Mouse (Mus musculus) CH12.LX (cell line): ENCODE data around the gene Qprt. TPM values are rescaled to one million over a fixed set of nuclear protein-coding genes. Genes with fewer than 3 reads are reported as not detected.

Source experiments
- DNase-seq: peaks from one replicate; pipeline ENCODE4 v3.0.0-alpha.2; 2013; ENCODE audit errors: extremely low read depth
- H3K27ac ChIP-seq: 2 replicates; pipeline ENCODE4 v1.5.1; 2012; ENCODE audit warnings: low read depth, mild to moderate bottlenecking, control low read depth, moderate library complexity; ENCODE audit not compliant: insufficient read depth
- H3K27me3 ChIP-seq: replicated peaks from 2 replicates; pipeline ENCODE3; 2012; ENCODE audit warnings: inconsistent platforms
- H3K36me3 ChIP-seq, 2 experiments: replicated peaks in 1 of 2; 2 replicates each; pipeline versions ENCODE3 to v1.6.1; 2012; ENCODE audit warnings: inconsistent platforms in 1 of 2, low read length in 1 of 2, mild to moderate bottlenecking in 1 of 2, mixed read lengths in 1 of 2, moderate library complexity in 1 of 2; ENCODE audit not compliant: control insufficient read depth in 1 of 2, insufficient read depth in 1 of 2
- H3K4me1 ChIP-seq, 2 experiments: 2 replicates each; pipeline ENCODE4 v1.6.1; 2012; ENCODE audit warnings: inconsistent platforms in 1 of 2, moderate library complexity in 1 of 2; ENCODE audit not compliant: insufficient read depth in 2 of 2, control insufficient read depth in 1 of 2
- H3K4me2 ChIP-seq: 2 replicates; pipeline ENCODE4 v1.6.1; 2012; ENCODE audit warnings: low read depth, mild to moderate bottlenecking, control low read depth; ENCODE audit not compliant: poor library complexity, insufficient read depth, severe bottlenecking
- H3K4me3 ChIP-seq, 3 experiments: fragments of 150-350 bp in 1 of 3; sonication (generic) in 1 of 3; replicated peaks in 1 of 3; 2 replicates each; pipeline versions ENCODE3 to v1.5.1; 2011 to 2012; ENCODE audit warnings: low read depth in 2 of 3, low read length in 2 of 3, mild to moderate bottlenecking in 2 of 3, moderate library complexity in 2 of 3, control low read depth in 1 of 3, improper control_type of control experiment in 1 of 3, inconsistent platforms in 1 of 3, mixed read lengths in 1 of 3; ENCODE audit not compliant: poor library complexity in 1 of 3
- H3K79me2 ChIP-seq: replicated peaks from 2 replicates; pipeline ENCODE4 v1.6.1; 2012; ENCODE audit warnings: mild to moderate bottlenecking, moderate library complexity; ENCODE audit not compliant: control insufficient read depth, poor library complexity, insufficient read depth, severe bottlenecking; ENCODE audit errors: extremely low read depth
- H3K9ac ChIP-seq: 2 replicates; pipeline ENCODE4 v1.6.1; 2012; ENCODE audit warnings: low read depth, mild to moderate bottlenecking, control low read depth, moderate library complexity; ENCODE audit not compliant: insufficient read depth
- H3K9me3 ChIP-seq: replicated peaks from 2 replicates; pipeline ENCODE3; 2012; ENCODE audit warnings: low read length, inconsistent platforms, mixed read lengths
- BHLHE40 ChIP-seq: IDR thresholded peaks from 2 replicates; pipeline ENCODE4 v1.6.1; 2011; ENCODE audit warnings: mild to moderate bottlenecking, low read depth, low read length, improper control_type of control experiment
- CHD1 ChIP-seq: IDR thresholded peaks from 2 replicates; pipeline ENCODE4 v1.6.1; 2012; ENCODE audit warnings: low read depth, low read length, improper control_type of control experiment, inconsistent platforms
- CHD2 ChIP-seq: IDR thresholded peaks from 2 replicates; pipeline ENCODE4 v1.6.1; 2011; ENCODE audit warnings: low read length, improper control_type of control experiment
- CTCF ChIP-seq, 2 experiments: IDR thresholded peaks in 1 of 2; conservative IDR thresholded peaks in 1 of 2; 2 replicates each; pipeline ENCODE4 v1.5.1; 2011 to 2012; ENCODE audit warnings: low read depth in 2 of 2, low read length in 2 of 2, improper control_type of control experiment in 1 of 2, inconsistent platforms in 1 of 2, mild to moderate bottlenecking in 1 of 2, moderate library complexity in 1 of 2
- ETS1 ChIP-seq: conservative IDR thresholded peaks from 2 replicates; pipeline ENCODE4 v1.6.1; 2012; ENCODE audit warnings: low read depth, mild to moderate bottlenecking, inconsistent platforms, low read length, improper control_type of control experiment, moderate library complexity
- GABPA ChIP-seq: IDR thresholded peaks from 2 replicates; pipeline ENCODE4 v1.6.1; 2012; ENCODE audit warnings: low read depth, low read length, improper control_type of control experiment, inconsistent platforms; ENCODE audit not compliant: insufficient replicate concordance
- HCFC1 ChIP-seq: IDR thresholded peaks from 2 replicates; pipeline ENCODE4 v1.6.1; 2012; ENCODE audit warnings: low read depth, mild to moderate bottlenecking, inconsistent platforms, low read length, improper control_type of control experiment
- JUND ChIP-seq: conservative IDR thresholded peaks from 2 replicates; pipeline ENCODE4 v1.6.1; 2011; ENCODE audit warnings: low read depth, low read length, improper control_type of control experiment
- KAT2A ChIP-seq: IDR thresholded peaks from 2 replicates; pipeline ENCODE4 v1.6.1; 2012; ENCODE audit warnings: low read length, improper control_type of control experiment, inconsistent platforms; ENCODE audit not compliant: insufficient replicate concordance
- MAFK ChIP-seq: IDR thresholded peaks from 2 replicates; pipeline ENCODE4 v1.6.1; 2011; ENCODE audit warnings: low read length, improper control_type of control experiment; ENCODE audit not compliant: insufficient replicate concordance
- MEF2A ChIP-seq: IDR thresholded peaks from 2 replicates; pipeline ENCODE4 v1.6.1; 2014; ENCODE audit warnings: low read depth, mild to moderate bottlenecking, inconsistent platforms, low read length, improper control_type of control experiment, borderline replicate concordance
- MXI1 ChIP-seq: IDR thresholded peaks from 2 replicates; pipeline ENCODE4 v1.6.1; 2011; ENCODE audit warnings: mild to moderate bottlenecking, low read depth, low read length, improper control_type of control experiment
- MYC ChIP-seq: IDR thresholded peaks from 2 replicates; pipeline ENCODE4 v1.6.1; 2011; ENCODE audit warnings: low read depth, mild to moderate bottlenecking, improper control_type of control experiment, low read length
- NELFE ChIP-seq: IDR thresholded peaks from 2 replicates; pipeline ENCODE4 v1.6.1; 2011; ENCODE audit warnings: low read depth, low read length, improper control_type of control experiment
- NRF1 ChIP-seq: IDR thresholded peaks from 2 replicates; pipeline ENCODE4 v1.6.1; 2014; ENCODE audit warnings: low read depth, mild to moderate bottlenecking, inconsistent platforms, low read length, improper control_type of control experiment, moderate library complexity
- POLR2A ChIP-seq: IDR thresholded peaks from 2 replicates; pipeline ENCODE4 v1.6.1; 2011; ENCODE audit warnings: low read depth, mild to moderate bottlenecking, improper control_type of control experiment, low read length
- POLR2AphosphoS2 ChIP-seq: IDR thresholded peaks from 2 replicates; pipeline ENCODE4 v1.6.1; 2011; ENCODE audit warnings: low read depth, low read length, improper control_type of control experiment
- RCOR1 ChIP-seq: conservative IDR thresholded peaks from 2 replicates; pipeline ENCODE4 v1.6.1; 2012; ENCODE audit warnings: low read depth, mild to moderate bottlenecking, inconsistent platforms, low read length, improper control_type of control experiment
- SIN3A ChIP-seq: IDR thresholded peaks from 2 replicates; pipeline ENCODE4 v1.6.1; 2012; ENCODE audit warnings: low read length, improper control_type of control experiment, inconsistent platforms
- SMC3 ChIP-seq: IDR thresholded peaks from 2 replicates; pipeline ENCODE4 v1.6.1; 2011; ENCODE audit warnings: low read depth, low read length, improper control_type of control experiment
- TBP ChIP-seq: conservative IDR thresholded peaks from 2 replicates; pipeline ENCODE4 v1.6.1; 2011; ENCODE audit warnings: low read depth, low read length, improper control_type of control experiment
- TCF12 ChIP-seq: IDR thresholded peaks from 2 replicates; pipeline ENCODE4 v1.6.1; 2014; ENCODE audit warnings: low read depth, mild to moderate bottlenecking, inconsistent platforms, low read length, improper control_type of control experiment
- USF1 ChIP-seq: IDR thresholded peaks from 2 replicates; pipeline ENCODE4 v1.6.1; 2014; ENCODE audit warnings: low read depth, mild to moderate bottlenecking, inconsistent platforms, low read length, improper control_type of control experiment
- ZNF384 ChIP-seq: IDR thresholded peaks from 2 replicates; pipeline ENCODE4 v1.6.1; 2012; ENCODE audit warnings: low read depth, low read length, improper control_type of control experiment, inconsistent platforms
- dilution Hi-C: fragments of 300-500 bp; cut with MboI; formaldehyde crosslinking; loops from 2 replicates; pipeline ENCODE4 v1.14.3; 2020; ENCODE audit warnings: low sequenced_read_pairs; ENCODE audit not compliant: extremely low pct_unique_long_range_greater_than_20kb, extremely low pct_ligation_motif_present
- in situ Hi-C: fragments of 300-500 bp; cut with MboI; formaldehyde crosslinking; loops from 3 replicates; pipeline ENCODE4 v1.14.3; 2019; ENCODE audit warnings: low sequenced_read_pairs, low pct_ligation_motif_present, low pct_unique_long_range_greater_than_20kb, mixed read lengths
- polyA plus RNA-seq: library from polyadenylated mRNA; unstranded; fragments of >175 nt; gene quantifications from 2 replicates; pipeline ENCODE4 v1.2.1, GENCODE M21; 2012; ENCODE audit warnings: low read depth; ENCODE audit not compliant: insufficient read length
- total RNA-seq, 2 experiments: library from RNA; depleted of rRNA; stranded (reverse); fragments of 300-350 nt in 1 of 2; fragments of >200 nt in 1 of 2; gene quantifications; 2 replicates each; pipeline ENCODE4 v1.2.3; 2012 to 2014

The Qprt gene
- total and polyA plus RNA-seq, 3 experiments: 0.14 to 0.30 TPM; not detected in 1

- in situ Hi-C loops (no loop called here), dilution Hi-C loops (no loop called here)
- Histone ChIP-seq H3K9me3 (peaks cover 6% of the 10 kb centered on the region), H3K27me3 (no peaks in the 10 kb centered on the region), H3K9ac (no peak overlapping the region), H3K27ac (no peak overlapping the region), H3K4me3 (no peak overlapping the region), H3K4me1 (peaks cover 9 to 23% of the 10 kb centered on the region in 2 experiments), H3K4me2 (no peak overlapping the region), H3K36me3 (peaks cover 21 to 30% of the 10 kb centered on the region in 2 experiments), H3K79me2 (peaks cover 18% of the 10 kb centered on the region)
- DNase-seq: no peak
- TF ChIP-seq TCF12: no peak
- TF ChIP-seq TBP: no peak
- no peak for TF ChIP-seq CHD2
- no peak for TF ChIP-seq MYC
- TF ChIP-seq ETS1: no peak
- TF ChIP-seq NRF1: no peak
- no peak for TF ChIP-seq CHD1
Measured at GRCm38 (mm10) chr7:127096456-127096855, 25.6 kb downstream of the Qprt start.

DNA sequence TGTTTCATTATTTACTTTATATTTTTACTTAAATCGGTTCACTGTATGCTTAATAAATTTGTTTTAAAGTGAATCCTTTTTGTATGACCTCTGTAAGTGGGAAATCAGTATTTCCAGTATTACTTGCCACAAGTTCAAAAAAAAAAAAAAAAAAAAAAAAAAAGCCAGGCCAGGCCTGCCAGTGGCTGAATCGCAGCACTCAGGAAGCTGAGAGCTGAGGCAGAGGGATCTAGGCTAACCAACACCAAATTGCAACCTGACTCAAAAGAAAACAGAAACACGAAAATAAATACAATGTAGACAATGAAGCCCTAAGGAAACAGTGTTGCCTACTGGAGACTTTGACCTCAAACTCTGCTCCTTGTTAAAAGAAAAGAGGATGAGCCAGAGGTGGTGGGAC is 28.1 kb downstream of the Qprt start:
- H3K27ac ChIP-seq: no peak overlapping the region
- H3K27me3 ChIP-seq: no peaks in the 10 kb centered on the region
- H3K79me2 ChIP-seq: peaks cover 19% of the 10 kb centered on the region
- no peak overlapping the region for H3K4me2 ChIP-seq
- TF ChIP-seq HCFC1: no peak
- TF ChIP-seq GABPA: no peak
- TF ChIP-seq ZNF384: 0 out of 2 replicates have a peak, but pooled peaks have one; percentile 16
- no peak for TF ChIP-seq JUND
- TF ChIP-seq SIN3A: no peak
- TF ChIP-seq, all 38 proteins: peak for 1
- DNase-seq: no peak
- in situ Hi-C loops: no loop called here
- H3K4me3 ChIP-seq: no peak overlapping the region
- peaks cover 5% of the 10 kb centered on the region for H3K9me3 ChIP-seq
- no peak overlapping the region for H3K9ac ChIP-seq
- peaks cover 11 to 36% of the 10 kb centered on the region in 2 experiments for H3K4me1 ChIP-seq
- dilution Hi-C loops: no loop called here
- peaks cover 21 to 30% of the 10 kb centered on the region in 2 experiments for H3K36me3 ChIP-seq

GRCm38 (mm10) chr7:127091114-127091896 is 30.7 kb downstream of the Qprt start, which contains the start of gene AI467606:
Gene AI467606 (plus strand): TSS chr7:127091359.
- dilution Hi-C loops: no loop called here
- H3K4me2 ChIP-seq: peak within 1 kb of the TSS; percentile 68
- no peaks in the 10 kb centered on the region for H3K27me3 ChIP-seq
- H3K9me3 ChIP-seq: no peaks in the 10 kb centered on the region
- peak within 1 kb of the TSS; percentile 93 for H3K27ac ChIP-seq
- H3K4me1 ChIP-seq: peaks cover 11 to 39% of the 10 kb centered on the region in 2 experiments
- peak within 1 kb of the TSS; percentile 78 to 91 (median 87) for H3K4me3 ChIP-seq
- H3K36me3 ChIP-seq: peaks cover 21 to 30% of the 10 kb centered on the region in 2 experiments
- peaks cover 19% of the 10 kb centered on the region for H3K79me2 ChIP-seq
- H3K9ac ChIP-seq: peak within 1 kb of the TSS; percentile 93
- DNase-seq: peak; percentile 99
- in situ Hi-C loops: no loop called here
- no peak for TF ChIP-seq CTCF (conservative IDR thresholded peaks at IDR 0.05 in 1 of 2, IDR thresholded peaks at IDR 0.05 in 1 of 2; ENCODE audit: low read depth in 2 of 2, low read length in 2 of 2)
- TF ChIP-seq USF1: no peak
- peak; percentile 84 for TF ChIP-seq TBP
- TF ChIP-seq KAT2A: 0 out of 2 replicates have a peak, but pooled peaks have one; percentile 35
- TF ChIP-seq RCOR1: no peak
- TF ChIP-seq MYC: peak; percentile 27; the same call in 1 of the 2 replicates
- no peak for TF ChIP-seq ZNF384
- TF ChIP-seq JUND: no peak
- peak; percentile 85 for TF ChIP-seq POLR2AphosphoS2
- peak; percentile 72 for TF ChIP-seq NRF1
- TF ChIP-seq NELFE: peak; percentile 80
- no peak for TF ChIP-seq MAFK
- peak; percentile 70 for TF ChIP-seq MEF2A
- TF ChIP-seq POLR2A: peak; percentile 86
- peak; percentile 98 for TF ChIP-seq MXI1
- TF ChIP-seq BHLHE40: no peak; the same call in 1 of the 2 replicates
- no peak for TF ChIP-seq SMC3
- no peak for TF ChIP-seq GABPA
- TF ChIP-seq CHD2: peak; percentile 41; the same call in 1 of the 2 replicates
